Mouse (Mus musculus) heart, postnatal 0 days (tissue): ENCODE data around the gene Aadat. TPM values are rescaled to one million over a fixed set of nuclear protein-coding genes. Genes with fewer than 3 reads are reported as not detected.

Experiments
- ATAC-seq: fragments of 200-750 bp; cut with Nextera tagmentation; 2 replicates; pipeline ENCODE4 v1.8.0; 2017; ENCODE audit warnings: low read depth, moderate number of reproducible peaks, moderate library complexity; ENCODE audit not compliant: insufficient read depth
- DNase-seq: peaks from one replicate; pipeline ENCODE4 v3.0.0-alpha.2; 2016; ENCODE audit warnings: low spot score
- H3K27ac ChIP-seq: fragments of 300-500 bp; sonication (generic); 2 replicates; pipeline ENCODE4 v1.5.1; 2014; ENCODE audit warnings: low read depth, mild to moderate bottlenecking
- H3K27me3 ChIP-seq: fragments of 300-500 bp; sonication (generic); 2 replicates; pipeline ENCODE4 v1.6.1; 2014; ENCODE audit warnings: low read length, mixed read lengths; ENCODE audit not compliant: control insufficient read depth, insufficient read depth
- H3K36me3 ChIP-seq: fragments of 300-500 bp; sonication (generic); replicated peaks from 2 replicates; pipeline ENCODE4 v1.6.1; 2014; ENCODE audit warnings: low read length, mixed read lengths; ENCODE audit not compliant: control insufficient read depth, insufficient read depth
- H3K4me1 ChIP-seq: fragments of 300-500 bp; sonication (generic); 2 replicates; pipeline ENCODE4 v1.6.1; 2014; ENCODE audit warnings: antibody characterized with exemption; ENCODE audit not compliant: control insufficient read depth, insufficient read depth
- H3K4me2 ChIP-seq: fragments of 300-500 bp; sonication (generic); 2 replicates; pipeline ENCODE4 v1.6.1; 2014; ENCODE audit warnings: low read depth, mild to moderate bottlenecking, low read length, moderate library complexity
- H3K4me3 ChIP-seq: fragments of 300-500 bp; sonication (generic); 2 replicates; pipeline ENCODE4 v1.5.1; 2014; ENCODE audit warnings: low read depth, low read length
- H3K9ac ChIP-seq: fragments of 300-500 bp; sonication (generic); replicated peaks from 2 replicates; pipeline ENCODE4 v1.6.1; 2014; ENCODE audit warnings: low read depth, low read length, mixed read lengths
- H3K9me3 ChIP-seq: fragments of 300-500 bp; sonication (generic); replicated peaks from 2 replicates; pipeline ENCODE4 v1.6.1; 2016; ENCODE audit warnings: low read length; ENCODE audit not compliant: control insufficient read depth
- CTCF ChIP-seq: IDR thresholded peaks from 2 replicates; pipeline ENCODE4 v1.5.1; 2016; ENCODE audit warnings: antibody characterized with exemption, control low read depth, low read depth
- EP300 ChIP-seq: IDR thresholded peaks from 2 replicates; pipeline ENCODE4 v1.6.1; 2016; ENCODE audit warnings: antibody characterized with exemption, low read depth
- WGBS: fragments of 180-500 bp; shearing (Covaris S2); extraction: QIAGEN DNeasy Blood & Tissue Kit; methylation state at CpG from one replicate; pipeline ENCODE4 v1.1.7; 2014; 5-methylcytosine and 5-hydroxymethylcytosine counted together
- polyA plus RNA-seq: library from polyadenylated mRNA; unstranded; fragments of >200 nt; fragmentation: Nextera tagmentation; extraction: Ambion mirVana; gene quantifications from 2 replicates; pipeline ENCODE4 v1.2.1, GENCODE M21; 2015
- total RNA-seq: library from RNA; depleted of rRNA; stranded (reverse); fragments of >200 nt; gene quantifications from 2 replicates; pipeline ENCODE4 v1.2.3, GENCODE M21; 2014; ENCODE audit warnings: low replicate concordance; rRNA removed

Aadat gene
- total RNA-seq: not detected in 2 replicates
- 0.10 TPM in 1 of 2 replicates, not detected in the other for polyA plus RNA-seq

GRCm38 (mm10) chr8:60505653-60506521 lies at the start of gene Aadat:
Aadat (plus strand) TSS chr8:60505932.
- ATAC-seq (peak; percentile 67), DNase-seq (peak; percentile 75)
- H3K9ac ChIP-seq: 0 out of 2 replicates have a peak within 1 kb of the TSS, but pooled peaks have one; percentile 5
- 2% methylated on average over 25 of the region's 25 CpGs for whole genome bisulfite sequencing
- no peaks in the 10 kb centered on the region for H3K27me3 ChIP-seq
- H3K9me3 ChIP-seq: no peaks in the 10 kb centered on the region
- no peak within 1 kb of the TSS for H3K27ac ChIP-seq
- no peaks in the 10 kb centered on the region for H3K36me3 ChIP-seq
- no peaks in the 10 kb centered on the region for H3K4me1 ChIP-seq
- TF ChIP-seq CTCF: peak; percentile 88
- TF ChIP-seq EP300: no peak
- peak within 1 kb of the TSS; percentile 84 for H3K4me2 ChIP-seq
- H3K4me3 ChIP-seq: peak within 1 kb of the TSS; percentile 54

- Histone ChIP-seq H3K4me3 (no peak overlapping the region), H3K9ac (no peak overlapping the region), H3K27ac (no peak overlapping the region), H3K9me3 (no peaks in the 10 kb centered on the region), H3K4me1 (no peaks in the 10 kb centered on the region), H3K36me3 (no peaks in the 10 kb centered on the region), H3K4me2 (no peak overlapping the region), H3K27me3 (no peaks in the 10 kb centered on the region)
- TF ChIP-seq EP300 (no peak), CTCF (peak; percentile 89)
- 35% methylated on average over 15 of the region's 15 CpGs for WGBS
- ATAC-seq (no peak), DNase-seq (peak; percentile 20)
Observed at GRCm38 (mm10) chr8:60466686-60467335, 38.9 kb upstream of the Aadat start.

DNA sequence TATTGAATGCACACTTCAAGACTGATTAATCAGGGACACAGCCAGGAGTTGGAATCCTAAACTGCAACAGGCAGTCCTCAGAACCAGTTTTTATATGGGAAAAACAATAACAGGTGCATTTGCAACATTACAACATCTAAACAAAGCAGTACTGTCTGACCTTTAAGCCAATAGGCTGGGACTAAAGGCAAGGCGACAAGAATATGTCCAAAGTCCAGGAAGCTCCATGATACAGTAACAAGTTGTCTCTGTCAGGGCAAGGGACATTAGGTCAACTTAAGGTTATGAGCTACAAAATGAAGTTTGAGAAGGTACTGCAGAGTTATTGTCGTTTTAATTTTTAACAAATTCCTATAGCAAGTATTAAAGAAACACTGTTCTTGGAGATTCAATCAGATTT lies 15.6 kb upstream of the Aadat start:
- H3K9me3 ChIP-seq: no peaks in the 10 kb centered on the region
- H3K9ac ChIP-seq: no peak overlapping the region
- H3K4me3 ChIP-seq: no peak overlapping the region
- WGBS: 68% methylated on average over 2 of the region's 2 CpGs
- no peaks in the 10 kb centered on the region for H3K36me3 ChIP-seq
- ATAC-seq (no peak), DNase-seq (no peak)
- H3K4me1 ChIP-seq: peaks cover 5% of the 10 kb centered on the region; the same call in 1 of the 2 replicates
- no peak overlapping the region for H3K27ac ChIP-seq
- no peak overlapping the region for H3K4me2 ChIP-seq
- TF ChIP-seq CTCF: no peak
- no peak for TF ChIP-seq EP300
- no peaks in the 10 kb centered on the region for H3K27me3 ChIP-seq

DNA sequence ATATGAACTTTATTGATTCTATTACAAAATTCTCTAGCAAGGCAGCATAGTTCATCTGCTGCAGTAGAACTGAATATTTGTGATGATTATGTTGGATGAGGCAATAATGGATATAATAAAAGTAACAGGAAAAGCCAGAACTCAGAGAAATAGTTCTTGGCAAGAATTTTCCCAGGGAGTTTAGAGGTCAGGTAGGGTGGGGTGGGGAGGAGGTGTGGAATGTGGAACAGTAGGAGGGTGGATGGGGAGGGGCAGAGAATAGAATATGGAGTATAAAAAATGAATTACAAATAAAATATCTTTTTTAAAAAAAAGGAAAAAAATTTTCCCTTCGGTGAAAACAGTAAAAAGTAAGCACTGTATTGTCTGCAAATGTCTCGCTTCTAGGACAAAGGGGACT lies 13.9 kb upstream of the Aadat start:
- Histone ChIP-seq H3K4me3 (no peak overlapping the region), H3K4me1 (peaks cover 5% of the 10 kb centered on the region; the same call in 1 of the 2 replicates), H3K27me3 (no peaks in the 10 kb centered on the region), H3K27ac (peak overlapping the region; percentile 64; the same call in 1 of the 2 replicates), H3K9me3 (no peaks in the 10 kb centered on the region), H3K9ac (no peak overlapping the region), H3K4me2 (no peak overlapping the region), H3K36me3 (no peaks in the 10 kb centered on the region)
- no peak for ATAC-seq
- no peak for DNase-seq
- WGBS: 96% methylated on average over 2 of the region's 2 CpGs
- TF ChIP-seq EP300 (no peak), CTCF (no peak)

GRCm38 (mm10) chr8:60492471-60492870 lies 13.3 kb upstream of the Aadat start:
- no peaks in the 10 kb centered on the region for H3K36me3 ChIP-seq

More at GRCm38 (mm10) chr8:60492471-60492870, 13.3 kb upstream of the Aadat start:
- peaks cover 5% of the 10 kb centered on the region; the same call in 1 of the 2 replicates for H3K4me1 ChIP-seq
- no peak overlapping the region for H3K4me2 ChIP-seq
- peak overlapping the region; percentile 64; the same call in 1 of the 2 replicates for H3K27ac ChIP-seq
- H3K9me3 ChIP-seq: no peaks in the 10 kb centered on the region
- H3K27me3 ChIP-seq: no peaks in the 10 kb centered on the region
- whole genome bisulfite sequencing: 26% methylated on average over 3 of the region's 3 CpGs
- peak; percentile 76 for DNase-seq
- H3K4me3 ChIP-seq: no peak overlapping the region
- peak; percentile 92 for ATAC-seq
- TF ChIP-seq EP300: no peak
- no peak overlapping the region for H3K9ac ChIP-seq
